ENCODE assay signal across 23 mouse cellular contexts in the genomic region with DNA sequence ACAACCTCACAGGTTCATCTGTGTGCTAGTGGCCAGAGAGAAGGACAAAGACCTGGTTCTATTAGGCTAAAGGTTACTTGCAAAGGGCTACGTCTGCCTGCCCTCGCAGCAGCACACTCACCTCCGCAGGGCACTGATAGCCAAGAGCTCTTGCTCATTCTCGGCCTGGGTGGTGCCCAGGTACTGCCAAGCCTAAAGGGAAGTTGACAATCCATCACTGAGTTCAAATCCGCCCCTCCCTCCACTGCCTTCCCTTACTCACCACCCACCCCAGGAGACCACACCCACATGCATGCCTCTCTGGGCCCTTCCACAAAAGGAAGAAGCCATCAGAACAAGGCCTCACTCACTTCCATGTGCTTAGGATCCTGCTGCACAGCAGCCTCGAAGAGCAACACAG. TPM values are rescaled to one million over a fixed set of nuclear protein-coding genes. Genes with fewer than 3 reads are reported as not detected.
DNase-seq lines count a peak whose midpoint lies in the region; ATAC-seq and TF ChIP-seq lines count a peak whose summit lies in the region.
"Had no signal": no experiment of that assay in that cellular context is flagged by ENCODE, and none has a peak within 500 bp of the region (broad histone marks: within the 10 kb centered on the region; RNA-seq: fewer than 3 reads in every experiment).

No protein-coding gene starts in this region.

- H3K4me2 ChIP-seq in heart, embryonic 12.5 days: no peak overlapping the region
- no peak overlapping the region for H3K4me2 ChIP-seq in stomach, embryonic 15.5 days
- no peak overlapping the region for H3K4me2 ChIP-seq in hindbrain, postnatal 0 days (ENCODE audit: low read depth, low read length)
- H3K4me2 ChIP-seq: embryonic facial prominence, embryonic 12.5 days; embryonic facial prominence, embryonic 15.5 days; heart, embryonic 13.5 days; hindbrain, embryonic 15.5 days had no signal

- peaks cover 84% of the 10 kb centered on the region for H3K36me3 ChIP-seq in heart, embryonic 12.5 days
- H3K36me3 ChIP-seq in stomach, embryonic 15.5 days: peaks cover 69% of the 10 kb centered on the region
- peaks cover 79% of the 10 kb centered on the region for H3K36me3 ChIP-seq in hindbrain, postnatal 0 days (ENCODE audit: insufficient read depth, low read length)

- no peak overlapping the region for H3K9ac ChIP-seq in heart, embryonic 12.5 days
- H3K9ac ChIP-seq in stomach, embryonic 15.5 days: no peak overlapping the region
- H3K9ac ChIP-seq in hindbrain, postnatal 0 days (replicated peaks; ENCODE audit: low read length): no peak overlapping the region
- H3K9ac ChIP-seq: embryonic facial prominence, embryonic 12.5 days; embryonic facial prominence, embryonic 15.5 days; forebrain, postnatal 0 days; heart, embryonic 13.5 days; hindbrain, embryonic 15.5 days had no signal

- no peak overlapping the region for H3K4me3 ChIP-seq in heart, embryonic 12.5 days
- no peak overlapping the region for H3K4me3 ChIP-seq in stomach, embryonic 15.5 days (replicated peaks)
- H3K4me3 ChIP-seq in hindbrain, postnatal 0 days (ENCODE audit: low read length): no peak overlapping the region
- H3K4me3 ChIP-seq: embryonic facial prominence, embryonic 12.5 days; embryonic facial prominence, embryonic 15.5 days; gastrocnemius, adult 2 months; heart, embryonic 13.5 days; hindbrain, embryonic 15.5 days had no signal

- H3K27ac ChIP-seq in heart, embryonic 12.5 days (ENCODE audit: poor library complexity, severe bottlenecking): no peak overlapping the region
- H3K27ac ChIP-seq in stomach, embryonic 15.5 days: no peak overlapping the region
- H3K27ac ChIP-seq in hindbrain, postnatal 0 days: no peak overlapping the region
- H3K27ac ChIP-seq: embryonic facial prominence, embryonic 12.5 days; embryonic facial prominence, embryonic 15.5 days; gastrocnemius, adult 2 months; heart, embryonic 13.5 days; hindbrain, embryonic 15.5 days had no signal

- no peak for ATAC-seq in heart, embryonic 12.5 days (ENCODE audit: insufficient number of reproducible peaks, low FRiP score)
- 0 out of 2 replicates have a peak, but pooled peaks have one; percentile 3 for ATAC-seq in stomach, embryonic 15.5 days (ENCODE audit: insufficient read depth, low FRiP score, low read depth)
- no peak for ATAC-seq in hindbrain, postnatal 0 days
- ATAC-seq: forebrain, embryonic 14.5 days; forebrain, postnatal 0 days had no signal

- peak; percentile 85 for DNase-seq in heart, adult 11 months
- DNase-seq in R1 (ENCODE audit: low read depth, low spot score): peak; percentile 45
- DNase-seq in testis, postnatal 14 days (ENCODE audit: low spot score): no peak
- no peak for DNase-seq in hindbrain, postnatal 0 days (ENCODE audit: low spot score)
- no peak for DNase-seq in right cerebral cortex, adult 2 months (ENCODE audit: low spot score in 2 of 2)
- DNase-seq: adrenal gland, postnatal 10 days; adrenal gland, postnatal 36 days; cerebellum, adult 2 months; cerebellum, adult 9-11 months; cerebellum, postnatal 25 days; forebrain, postnatal 0 days; gastrocnemius, adult 2 months; gastrocnemius, postnatal 14 days; heart, adult 18-20 months; heart, postnatal 14 days; heart, postnatal 4 days had no signal

- no peaks in the 10 kb centered on the region for H3K27me3 ChIP-seq in heart, embryonic 12.5 days (replicated peaks)
- no peaks in the 10 kb centered on the region for H3K27me3 ChIP-seq in stomach, embryonic 15.5 days (replicated peaks)
- H3K27me3 ChIP-seq in hindbrain, postnatal 0 days (ENCODE audit: insufficient read depth, low read length): no peaks in the 10 kb centered on the region
- H3K27me3 ChIP-seq: embryonic facial prominence, embryonic 12.5 days; embryonic facial prominence, embryonic 15.5 days; heart, embryonic 13.5 days; hindbrain, embryonic 15.5 days had no signal

- WGBS in heart, embryonic 12.5 days: 84% methylated on average over 6 of the region's 6 CpGs
- WGBS in stomach, embryonic 15.5 days: 90% methylated on average over 6 of the region's 6 CpGs
- 95% methylated on average over 6 of the region's 6 CpGs for WGBS in hindbrain, postnatal 0 days

- TF ChIP-seq CTCF in hindbrain, postnatal 0 days (IDR thresholded peaks at IDR 0.05; ENCODE audit: low read depth): no peak

- H3K4me1 ChIP-seq in heart, embryonic 12.5 days (replicated peaks): 0 out of 2 replicates have a peak, but pooled peaks cover 3% of the 10 kb centered on the region
- no peaks in the 10 kb centered on the region for H3K4me1 ChIP-seq in stomach, embryonic 15.5 days
- no peaks in the 10 kb centered on the region for H3K4me1 ChIP-seq in hindbrain, postnatal 0 days (ENCODE audit: insufficient read depth, low read length)
- H3K4me1 ChIP-seq: embryonic facial prominence, embryonic 12.5 days; embryonic facial prominence, embryonic 15.5 days; heart, embryonic 13.5 days; hindbrain, embryonic 15.5 days had no signal

- no peaks in the 10 kb centered on the region for H3K9me3 ChIP-seq in heart, embryonic 12.5 days (replicated peaks)
- no peaks in the 10 kb centered on the region for H3K9me3 ChIP-seq in stomach, embryonic 15.5 days
- H3K9me3 ChIP-seq in hindbrain, postnatal 0 days (ENCODE audit: low read length): no peaks in the 10 kb centered on the region
- H3K9me3 ChIP-seq: embryonic facial prominence, embryonic 12.5 days; embryonic facial prominence, embryonic 15.5 days; heart, embryonic 13.5 days; hindbrain, embryonic 15.5 days had no signal

RNA-seq across cellular contexts. Expression of gene Pex5, which starts 15.1 kb away (rescaled TPM):
- 23.7 and 25.4 TPM in 2 replicates for polyA plus RNA-seq in heart, embryonic 12.5 days (2016; fragmentation: Nextera tagmentation; extraction: Ambion mirVana)
- 39.8 and 40.6 TPM in 2 replicates for polyA plus RNA-seq in stomach, embryonic 15.5 days (2015; fragmentation: Nextera tagmentation; extraction: Ambion mirVana)
- 74.4 and 80.8 TPM in 2 replicates for total RNA-seq in hindbrain, postnatal 0 days (2014; rRNA removed)
- 46.6 and 49.0 TPM in 2 replicates for polyA plus RNA-seq in hindbrain, postnatal 0 days (2015; fragmentation: Nextera tagmentation; extraction: Ambion mirVana)

Comparison
In these comparisons a context has a peak if more than half of its experiments do, and no peak if none do; other contexts are left out.
1. DNase-seq: peak in heart, adult 11 months (single experiment) and R1 (single experiment); none in testis, postnatal 14 days (single experiment), hindbrain, postnatal 0 days (single experiment) and right cerebral cortex, adult 2 months (0 of 2).